Mouse (Mus musculus) C2C12 (cell line): ENCODE results near the gene Got2.

Source experiments
- CEBPB ChIP-seq: IDR thresholded peaks from one replicate; pipeline ENCODE4 v1.6.1; 2011; ENCODE audit warnings: low read depth, mild to moderate bottlenecking, control low read depth, moderate library complexity
- CTCF ChIP-seq: IDR thresholded peaks from one replicate; pipeline ENCODE4 v1.5.1; 2011; ENCODE audit not compliant: control insufficient read depth, insufficient read depth, insufficient read length
- MAX ChIP-seq: IDR thresholded peaks from one replicate; pipeline ENCODE4 v1.6.1; 2011; ENCODE audit warnings: mild to moderate bottlenecking, control low read depth
- MYOD1 ChIP-seq: IDR thresholded peaks from one replicate; pipeline ENCODE4 v1.6.1; 2011; ENCODE audit warnings: low read depth; ENCODE audit not compliant: control insufficient read depth, insufficient read length
- MYOG ChIP-seq: IDR thresholded peaks from one replicate; pipeline ENCODE4 v1.6.1; 2011; ENCODE audit not compliant: control insufficient read depth, insufficient read length; ENCODE audit errors: extremely low read depth
- USF1 ChIP-seq: IDR thresholded peaks from one replicate; pipeline ENCODE4 v1.6.1; 2011; ENCODE audit warnings: low read depth, mild to moderate bottlenecking, control low read depth, moderate library complexity

DNA sequence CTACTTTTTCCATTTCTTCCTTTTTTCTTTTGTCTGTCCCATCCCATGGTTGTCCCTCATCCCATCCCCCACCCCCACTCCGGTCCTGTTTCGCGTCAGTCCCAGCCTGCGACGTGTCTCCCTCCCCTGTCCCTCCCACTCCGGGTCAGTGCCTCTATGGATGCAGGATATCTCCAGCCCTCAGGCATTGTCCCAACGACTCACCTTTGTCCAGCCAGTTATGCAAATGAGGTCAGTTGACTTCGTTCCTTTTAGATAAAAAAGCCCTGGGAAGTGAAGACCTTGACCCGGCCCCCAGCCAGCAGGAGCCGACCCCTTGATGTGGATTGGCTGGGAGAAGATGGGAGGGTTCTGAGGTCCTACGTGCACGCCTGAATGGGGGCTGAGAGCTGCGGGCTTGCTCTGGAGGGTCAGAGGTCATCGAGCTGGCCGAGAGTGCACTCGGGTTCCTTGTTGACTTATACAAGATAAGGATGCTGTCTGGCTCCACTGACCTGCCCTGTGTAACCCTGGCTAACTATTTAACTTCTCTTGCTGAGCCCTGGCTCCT, 54.8 kb downstream of the Got2 start:
- TF ChIP-seq CTCF (no peak), CEBPB (no peak), USF1 (no peak), MYOD1 (no peak), MYOG (no peak), MAX (no peak)
